Mouse (Mus musculus) hindbrain, embryonic 12.5 days (tissue): ENCODE results near the gene Ppp1r12a. TPM values are rescaled to one million over a fixed set of nuclear protein-coding genes. Genes with fewer than 3 reads are reported as not detected.
A peak's percentile ranks its signal among the peaks of the same experiment; 100 is the strongest.
"Not testable (repeated sequence)": the region's sequence is repeated elsewhere in the genome, so short reads cannot be mapped to it uniquely, and the experiment has no call there.

Experiments
- ATAC-seq: fragments of 200-750 bp; cut with Nextera tagmentation; 2 replicates; pipeline ENCODE4 v1.8.0; 2017; ENCODE audit warnings: moderate TSS enrichment; ENCODE audit not compliant: low FRiP score
- H3K27ac ChIP-seq: fragments of 300-500 bp; sonication (generic); 2 replicates; pipeline ENCODE4 v1.5.1; 2016; ENCODE audit warnings: mild to moderate bottlenecking
- H3K27me3 ChIP-seq: fragments of 300-500 bp; sonication (generic); 2 replicates; pipeline ENCODE4 v1.6.1; 2016; ENCODE audit warnings: mild to moderate bottlenecking
- H3K36me3 ChIP-seq: fragments of 300-500 bp; sonication (generic); 2 replicates; pipeline ENCODE4 v1.6.1; 2016; ENCODE audit warnings: mild to moderate bottlenecking
- H3K4me1 ChIP-seq: fragments of 300-500 bp; sonication (generic); 2 replicates; pipeline ENCODE4 v1.6.1; 2016
- H3K4me2 ChIP-seq: fragments of 300-500 bp; sonication (generic); replicated peaks from 2 replicates; pipeline ENCODE4 v1.6.1; 2016; ENCODE audit warnings: mild to moderate bottlenecking
- H3K4me3 ChIP-seq: fragments of 300-500 bp; sonication (generic); 2 replicates; pipeline ENCODE4 v1.5.1; 2016; ENCODE audit warnings: mild to moderate bottlenecking
- H3K9ac ChIP-seq: fragments of 300-500 bp; sonication (generic); 2 replicates; pipeline ENCODE4 v1.6.1; 2016; ENCODE audit warnings: mild to moderate bottlenecking, moderate library complexity
- H3K9me3 ChIP-seq: fragments of 300-500 bp; sonication (generic); replicated peaks from 2 replicates; pipeline ENCODE4 v1.6.1; 2016; ENCODE audit warnings: mild to moderate bottlenecking
- WGBS: fragments of 180-500 bp; shearing (Covaris S2); methylation state at CpG from one replicate; pipeline ENCODE4 v1.1.7; 2016; 5-methylcytosine and 5-hydroxymethylcytosine counted together
- polyA plus RNA-seq: library from polyadenylated mRNA; unstranded; fragments of >200 nt; fragmentation: Nextera tagmentation; extraction: Ambion mirVana; gene quantifications from 2 replicates; pipeline ENCODE4 v1.2.1, GENCODE M21; 2016

Ppp1r12a gene
- polyA plus RNA-seq, 1 experiment from 2014 or later = 93.0 TPM

DNA sequence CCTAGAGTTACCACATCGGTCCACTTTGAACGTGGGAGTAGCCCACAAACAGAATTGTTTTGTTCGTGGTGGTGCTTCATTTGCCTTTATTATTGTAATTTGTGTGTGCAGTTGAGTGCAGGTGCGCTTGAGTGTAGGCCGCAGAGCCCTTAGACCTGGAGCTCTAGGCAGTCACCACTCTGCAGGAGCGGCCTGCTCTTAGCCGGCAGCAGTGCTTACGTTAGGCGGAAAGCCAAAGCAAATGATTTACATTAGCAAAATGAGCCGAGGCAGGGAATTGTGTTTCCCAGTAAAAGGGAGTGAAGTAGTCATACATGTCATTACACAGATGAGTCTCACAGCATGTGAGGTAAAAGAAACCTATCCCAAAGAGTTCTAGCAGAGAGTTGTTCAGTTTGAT lies 77.1 kb downstream of the Ppp1r12a start:
- H3K4me1 ChIP-seq = no peaks in the 10 kb centered on the region
- peaks cover 21% of the 10 kb centered on the region for H3K36me3 ChIP-seq
- no peak overlapping the region for H3K4me3 ChIP-seq
- no peaks in the 10 kb centered on the region for H3K27me3 ChIP-seq
- no peaks in the 10 kb centered on the region for H3K9me3 ChIP-seq
- no peak overlapping the region for H3K27ac ChIP-seq
- WGBS = 84% methylated on average over 10 of the region's 10 CpGs
- no peak for ATAC-seq
- no peak overlapping the region for H3K9ac ChIP-seq
- H3K4me2 ChIP-seq = no peak overlapping the region

DNA sequence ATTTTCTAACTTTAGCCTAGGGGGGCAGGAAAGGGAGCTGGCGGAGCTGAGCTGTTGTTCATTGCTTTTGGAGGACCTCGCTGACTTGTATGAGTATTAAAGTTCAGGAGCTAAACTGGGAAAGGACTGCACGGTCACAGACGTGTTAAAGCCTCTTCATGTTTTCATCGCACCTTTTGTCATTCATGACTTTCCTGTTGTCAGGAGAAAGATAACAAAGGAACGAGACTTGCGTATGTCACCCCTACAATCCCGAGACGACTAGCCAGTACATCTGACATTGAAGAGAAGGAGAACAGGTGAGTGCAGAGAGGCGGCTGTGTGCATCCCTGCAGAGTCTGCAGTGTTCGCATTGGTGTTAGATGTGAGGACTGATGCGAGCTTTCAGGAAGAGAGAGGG lies 88.7 kb downstream of the Ppp1r12a start:
- no peak for ATAC-seq
- Histone ChIP-seq H3K9me3 (no peaks in the 10 kb centered on the region), H3K27me3 (no peaks in the 10 kb centered on the region), H3K36me3 (peaks cover 37% of the 10 kb centered on the region), H3K4me2 (no peak overlapping the region), H3K9ac (no peak overlapping the region), H3K4me3 (no peak overlapping the region), H3K27ac (no peak overlapping the region), H3K4me1 (no peaks in the 10 kb centered on the region)
- WGBS = 85% methylated on average over 12 of the region's 12 CpGs

DNA sequence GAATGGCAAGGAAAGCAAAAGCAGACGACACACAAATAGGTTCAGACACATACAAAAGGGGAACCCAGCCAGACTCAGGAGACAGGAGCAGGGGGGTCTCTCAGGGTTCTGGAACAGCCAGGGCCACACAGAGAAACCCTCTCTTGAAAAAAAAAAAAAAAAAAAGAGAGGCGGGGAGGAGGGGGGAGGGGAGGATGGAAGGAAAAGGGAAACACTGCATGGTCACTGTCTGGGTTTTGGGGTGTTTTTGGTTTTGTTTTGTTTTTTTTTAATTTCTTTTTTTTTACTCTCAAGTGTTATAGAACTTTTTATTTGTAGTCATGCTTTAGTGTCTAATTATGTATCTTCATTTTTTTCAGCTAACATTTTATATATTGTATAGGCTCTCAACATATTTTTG lies 89.2 kb downstream of the Ppp1r12a start:
- no peak for ATAC-seq
- H3K4me2 ChIP-seq = no peak overlapping the region
- WGBS = 71% methylated on average over 1 of the region's 2 CpGs
- H3K27ac ChIP-seq = no peak overlapping the region
- H3K36me3 ChIP-seq = peaks cover 41% of the 10 kb centered on the region
- H3K4me1 ChIP-seq = no peaks in the 10 kb centered on the region
- no peak overlapping the region for H3K4me3 ChIP-seq
- H3K27me3 ChIP-seq = no peaks in the 10 kb centered on the region
- no peaks in the 10 kb centered on the region for H3K9me3 ChIP-seq
- H3K9ac ChIP-seq = no peak overlapping the region

DNA sequence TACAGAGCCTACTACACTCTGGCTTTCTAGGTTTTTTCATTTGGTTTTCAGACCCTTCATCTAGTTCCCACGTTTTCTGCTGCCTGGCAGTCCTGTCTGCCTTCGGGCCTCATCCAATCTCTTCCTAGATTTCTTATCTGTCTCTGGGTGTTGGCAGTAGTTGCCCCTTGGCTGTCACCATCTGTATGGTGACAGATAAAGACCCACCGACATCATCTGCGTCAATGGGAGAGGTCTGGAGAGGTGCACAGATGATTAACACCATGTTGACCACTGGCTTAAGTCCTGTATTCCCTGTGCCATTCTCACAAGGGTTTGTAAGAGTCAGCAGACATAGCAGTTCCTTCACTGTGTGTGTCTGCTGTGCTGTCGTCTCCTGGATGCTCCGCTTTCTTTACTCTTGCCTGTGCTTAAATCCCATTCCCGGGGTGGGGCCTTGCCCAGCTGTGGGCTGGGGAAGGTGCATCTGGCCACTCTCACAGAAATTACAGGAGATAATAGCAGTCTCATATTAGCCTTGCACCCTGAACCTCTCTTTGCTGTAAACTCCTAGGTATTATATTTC lies 93.9 kb downstream of the Ppp1r12a start:
- no peaks in the 10 kb centered on the region for H3K9me3 ChIP-seq
- H3K4me2 ChIP-seq = no peak overlapping the region
- peaks cover 40% of the 10 kb centered on the region for H3K36me3 ChIP-seq
- H3K27ac ChIP-seq = no peak overlapping the region
- WGBS = 89% methylated on average over 7 of the region's 7 CpGs
- no peaks in the 10 kb centered on the region for H3K4me1 ChIP-seq
- no peak overlapping the region for H3K9ac ChIP-seq
- no peaks in the 10 kb centered on the region for H3K27me3 ChIP-seq
- no peak overlapping the region for H3K4me3 ChIP-seq
- no peak for ATAC-seq

DNA sequence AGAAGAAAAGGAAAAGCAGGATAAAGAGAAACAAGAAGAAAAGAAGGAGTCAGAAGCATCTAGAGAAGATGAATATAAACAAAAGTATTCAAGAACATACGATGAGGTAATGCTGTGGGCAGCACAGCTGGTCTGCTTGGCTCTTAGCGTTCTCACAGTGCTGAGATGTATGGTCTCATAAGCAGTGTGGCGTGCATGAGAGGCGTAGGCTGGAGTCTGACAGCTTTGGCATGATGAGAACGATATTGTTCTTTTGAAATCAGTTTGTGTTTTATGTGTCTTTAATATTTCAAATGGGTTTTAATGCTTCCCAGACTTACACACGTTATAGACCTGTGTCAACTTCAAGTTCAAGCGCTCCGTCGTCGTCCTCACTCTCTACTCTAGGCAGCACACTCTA lies 98.9 kb downstream of the Ppp1r12a start:
- Histone ChIP-seq H3K36me3 (peaks cover 37% of the 10 kb centered on the region), H3K9ac (no peak overlapping the region), H3K4me1 (no peaks in the 10 kb centered on the region), H3K4me2 (no peak overlapping the region), H3K4me3 (no peak overlapping the region), H3K9me3 (no peaks in the 10 kb centered on the region), H3K27me3 (no peaks in the 10 kb centered on the region), H3K27ac (no peak overlapping the region)
- 95% methylated on average over 10 of the region's 10 CpGs for WGBS
- no peak for ATAC-seq

DNA sequence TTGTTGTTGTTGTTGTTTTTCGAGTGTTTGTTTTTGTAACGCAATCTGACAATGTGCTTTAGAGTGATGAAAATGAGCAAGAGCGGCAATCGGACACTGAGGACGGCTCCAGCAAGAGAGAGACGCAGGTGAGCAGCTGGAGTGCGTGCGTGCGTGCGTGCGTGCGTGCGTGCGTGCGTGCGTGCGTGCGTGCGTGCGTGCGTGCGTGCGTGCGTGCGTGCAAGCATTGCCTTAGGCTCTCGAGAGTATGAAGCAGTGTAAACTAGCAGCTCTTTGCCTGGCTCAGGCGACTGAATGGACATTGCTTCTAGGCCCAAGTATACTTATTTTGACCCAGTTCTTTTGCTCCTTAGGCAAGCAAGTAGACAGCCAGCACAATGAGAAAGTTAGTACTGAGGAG lies 102.6 kb downstream of the Ppp1r12a start:
- Histone ChIP-seq H3K27ac (no peak overlapping the region), H3K27me3 (no peaks in the 10 kb centered on the region), H3K36me3 (peaks cover 40% of the 10 kb centered on the region), H3K4me1 (no peaks in the 10 kb centered on the region), H3K9ac (no peak overlapping the region), H3K4me3 (no peak overlapping the region), H3K9me3 (no peaks in the 10 kb centered on the region), H3K4me2 (no peak overlapping the region)
- ATAC-seq = no peak
- 97% methylated on average over 27 of the region's 27 CpGs for WGBS

DNA sequence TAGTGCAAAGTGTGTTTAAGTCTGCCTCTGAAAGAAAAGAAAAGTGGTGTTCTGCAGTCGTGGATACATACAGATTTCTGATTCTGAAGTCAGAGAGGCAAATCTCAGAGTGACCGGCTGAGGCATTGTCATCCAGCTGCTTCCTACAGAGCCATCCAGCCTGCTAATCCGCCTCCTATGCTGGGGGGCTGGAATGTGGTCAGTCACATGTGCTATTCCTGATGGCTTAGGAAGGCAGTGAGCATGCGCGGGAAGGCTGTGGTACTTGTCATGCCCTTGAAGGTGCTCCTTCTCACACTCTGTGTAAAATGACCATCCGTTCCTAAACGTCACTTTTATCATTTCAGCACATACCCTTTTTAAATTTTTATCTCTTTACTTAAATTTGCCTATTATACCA lies 109.2 kb downstream of the Ppp1r12a start:
- no peaks in the 10 kb centered on the region for H3K9me3 ChIP-seq
- peaks cover 52% of the 10 kb centered on the region for H3K36me3 ChIP-seq
- WGBS = 85% methylated on average over 7 of the region's 7 CpGs
- H3K9ac ChIP-seq = no peak overlapping the region
- H3K4me3 ChIP-seq = no peak overlapping the region
- no peak overlapping the region for H3K27ac ChIP-seq
- no peak for ATAC-seq
- no peaks in the 10 kb centered on the region for H3K27me3 ChIP-seq
- no peak overlapping the region for H3K4me2 ChIP-seq
- no peaks in the 10 kb centered on the region for H3K4me1 ChIP-seq

DNA sequence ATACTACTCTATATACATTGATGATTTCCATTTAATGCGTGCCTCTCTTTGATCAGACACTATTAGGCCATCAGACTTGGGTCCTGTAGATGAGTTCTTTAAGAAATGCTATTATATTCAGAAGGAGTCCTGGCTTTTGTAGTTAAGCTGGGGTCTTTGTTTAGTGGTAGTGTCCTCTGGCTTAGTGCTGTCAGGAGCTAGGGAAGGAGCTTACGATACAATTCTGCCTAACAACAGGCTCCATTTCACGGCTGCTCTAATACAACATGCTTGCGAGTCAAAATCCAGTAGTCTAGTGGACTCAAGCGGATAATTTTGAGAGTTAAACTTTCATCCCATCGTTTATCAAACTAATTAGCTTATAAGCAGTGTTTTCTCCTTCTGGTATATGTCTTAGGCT lies 114.7 kb downstream of the Ppp1r12a start:
- Histone ChIP-seq H3K27ac (no peak overlapping the region), H3K4me2 (no peak overlapping the region), H3K27me3 (no peaks in the 10 kb centered on the region), H3K36me3 (peaks cover 34% of the 10 kb centered on the region), H3K4me1 (no peaks in the 10 kb centered on the region), H3K9ac (no peak overlapping the region), H3K9me3 (no peaks in the 10 kb centered on the region), H3K4me3 (no peak overlapping the region)
- 77% methylated on average over 6 of the region's 6 CpGs for WGBS
- ATAC-seq = no peak

DNA sequence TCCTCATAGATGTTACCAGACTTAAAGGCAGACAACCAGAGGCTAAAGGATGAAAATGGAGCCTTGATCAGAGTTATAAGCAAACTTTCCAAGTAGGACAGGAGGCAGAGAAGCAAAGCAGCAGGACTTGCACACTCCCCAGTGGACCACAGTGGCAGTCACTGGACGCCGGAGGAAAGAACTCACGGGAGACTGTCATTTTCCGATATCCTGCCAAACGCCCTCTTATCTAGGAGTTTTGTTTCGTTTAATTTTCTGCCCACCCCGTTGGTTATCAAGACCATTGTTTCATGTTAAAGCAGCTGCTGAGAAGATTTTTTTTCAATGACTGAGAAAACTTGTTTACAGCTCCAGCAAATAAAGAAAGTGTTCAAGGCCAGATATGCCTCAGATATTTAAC lies 115.2 kb downstream of the Ppp1r12a start:
- H3K27ac ChIP-seq = no peak overlapping the region
- ATAC-seq = no peak
- WGBS = 89% methylated on average over 7 of the region's 7 CpGs
- no peak overlapping the region for H3K9ac ChIP-seq
- no peaks in the 10 kb centered on the region for H3K27me3 ChIP-seq
- H3K4me3 ChIP-seq = no peak overlapping the region
- H3K4me1 ChIP-seq = no peaks in the 10 kb centered on the region
- peaks cover 31% of the 10 kb centered on the region for H3K36me3 ChIP-seq
- no peaks in the 10 kb centered on the region for H3K9me3 ChIP-seq
- no peak overlapping the region for H3K4me2 ChIP-seq

DNA sequence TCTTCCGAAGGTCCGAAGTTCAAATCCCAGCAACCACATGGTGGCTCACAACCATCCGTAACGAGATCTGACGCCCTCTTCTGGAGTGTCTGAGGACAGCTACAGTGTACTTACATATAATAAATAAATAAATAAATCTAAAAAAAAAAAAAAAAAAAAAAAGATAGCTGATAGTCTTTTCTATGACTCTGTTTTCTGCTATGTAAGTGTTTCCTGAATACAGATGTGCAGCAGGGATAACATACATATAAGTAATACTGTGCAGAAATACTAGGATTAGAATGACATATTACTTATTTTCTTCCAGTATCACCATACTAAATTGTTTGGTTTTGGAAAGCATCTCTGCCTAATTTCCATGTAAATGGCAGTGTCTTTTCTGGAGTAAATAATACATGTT lies 119.1 kb downstream of the Ppp1r12a start:
- H3K4me1 ChIP-seq, H3K9me3 ChIP-seq, ATAC-seq, H3K27ac ChIP-seq, H3K9ac ChIP-seq, H3K4me3 ChIP-seq, H3K27me3 ChIP-seq, H3K4me2 ChIP-seq: not testable (repeated sequence)
- H3K36me3 ChIP-seq = peaks cover 11% of the 10 kb centered on the region
- 100% methylated on average over 4 of the region's 5 CpGs for WGBS

DNA sequence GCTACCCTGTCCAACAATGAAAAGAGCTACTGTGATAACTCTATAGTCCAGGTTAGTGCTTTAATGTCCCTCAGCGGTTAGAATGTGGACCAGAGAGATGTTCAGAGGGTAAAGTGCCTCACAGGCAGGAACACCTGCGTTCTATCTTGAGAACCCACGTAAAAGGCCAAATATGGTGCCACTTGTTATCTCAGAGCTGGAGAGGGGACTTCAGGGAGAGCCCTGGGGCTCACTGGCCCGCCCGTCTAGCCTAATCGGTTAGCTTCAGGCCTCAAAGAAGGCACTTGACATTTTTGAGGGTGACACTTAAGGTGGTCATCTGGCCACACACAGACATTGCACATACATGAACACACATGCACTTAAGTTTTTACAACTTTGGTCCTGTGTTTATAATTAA lies 120.4 kb downstream of the Ppp1r12a start:
- Histone ChIP-seq H3K27ac (no peak overlapping the region), H3K4me1 (peaks cover 8% of the 10 kb centered on the region; the same call in 1 of the 2 replicates), H3K4me3 (no peak overlapping the region), H3K4me2 (no peak overlapping the region), H3K9ac (no peak overlapping the region), H3K36me3 (peaks cover 11% of the 10 kb centered on the region), H3K9me3 (no peaks in the 10 kb centered on the region), H3K27me3 (no peaks in the 10 kb centered on the region)
- ATAC-seq = 0 out of 2 replicates have a peak, but pooled peaks have one; percentile 15
- 91% methylated on average over 6 of the region's 6 CpGs for WGBS

DNA sequence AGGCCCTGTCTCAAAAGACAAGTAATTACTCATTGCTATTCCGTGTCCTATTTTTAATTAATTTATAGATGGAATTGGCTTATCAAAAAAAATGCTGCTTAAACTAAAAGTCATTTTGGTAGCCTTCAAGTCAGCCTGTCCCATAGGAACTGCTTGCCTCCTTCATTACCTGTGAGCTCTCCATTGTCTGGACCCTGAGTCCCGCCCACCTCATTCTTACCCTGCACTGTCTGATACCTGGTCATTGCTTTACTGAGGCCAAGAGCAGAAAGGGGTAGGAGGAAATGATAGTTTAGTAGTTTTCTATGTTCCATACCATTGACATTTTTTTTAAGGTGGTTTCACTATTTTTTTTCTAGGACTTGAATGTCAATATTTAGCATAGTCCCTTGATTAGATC lies 121.4 kb downstream of the Ppp1r12a start:
- H3K4me3 ChIP-seq = no peak overlapping the region
- whole genome bisulfite sequencing = 91% methylated on average over 2 of the region's 2 CpGs
- no peaks in the 10 kb centered on the region for H3K9me3 ChIP-seq
- ATAC-seq = no peak
- H3K9ac ChIP-seq = no peak overlapping the region
- no peaks in the 10 kb centered on the region for H3K27me3 ChIP-seq
- H3K4me2 ChIP-seq = no peak overlapping the region
- peaks cover 11% of the 10 kb centered on the region for H3K36me3 ChIP-seq
- no peak overlapping the region for H3K27ac ChIP-seq
- H3K4me1 ChIP-seq = peaks cover 8% of the 10 kb centered on the region; the same call in 1 of the 2 replicates

DNA sequence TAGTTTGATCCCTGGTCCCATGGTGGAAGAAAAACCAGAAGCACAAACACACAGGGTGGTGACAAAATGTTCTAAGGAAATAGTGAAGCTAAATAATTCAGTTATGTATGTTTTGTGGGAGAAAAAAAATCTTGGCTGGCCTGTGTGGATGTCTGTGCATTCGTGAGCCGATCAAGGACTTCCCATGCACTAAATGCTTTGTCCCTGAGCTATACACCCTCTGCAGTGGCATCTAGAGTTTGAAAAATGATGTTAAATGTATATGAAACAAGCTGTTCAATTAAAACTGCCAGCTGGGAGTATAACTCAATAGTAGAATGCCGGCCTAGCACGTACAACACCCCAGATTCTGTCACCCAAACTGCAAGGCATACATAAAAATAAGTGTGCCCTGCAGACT lies 121.8 kb downstream of the Ppp1r12a start:
- H3K4me1 ChIP-seq = peaks cover 8% of the 10 kb centered on the region; the same call in 1 of the 2 replicates
- peaks cover 11% of the 10 kb centered on the region for H3K36me3 ChIP-seq
- WGBS = 90% methylated on average over 4 of the region's 4 CpGs
- no peak overlapping the region for H3K4me3 ChIP-seq
- H3K27me3 ChIP-seq = no peaks in the 10 kb centered on the region
- H3K9ac ChIP-seq = no peak overlapping the region
- no peak overlapping the region for H3K27ac ChIP-seq
- no peak overlapping the region for H3K4me2 ChIP-seq
- no peak for ATAC-seq
- H3K9me3 ChIP-seq = no peaks in the 10 kb centered on the region
